Mouse (Mus musculus) heart, embryonic 11.5 days (tissue): ENCODE results near the gene Atp5g1. TPM values are rescaled to one million over a fixed set of nuclear protein-coding genes. Genes with fewer than 3 reads are reported as not detected.
A peak's percentile ranks its signal among the peaks of the same experiment; 100 is the strongest.

Experiments
- ATAC-seq: fragments of 200-750 bp; cut with Nextera tagmentation; replicated peaks from 2 replicates; pipeline ENCODE4 v1.8.0; 2017; ENCODE audit warnings: moderate library complexity; ENCODE audit not compliant: insufficient number of reproducible peaks, low FRiP score, low TSS enrichment
- H3K27ac ChIP-seq: fragments of 300-500 bp; sonication (generic); 2 replicates; pipeline ENCODE4 v1.5.1; 2014; ENCODE audit warnings: mild to moderate bottlenecking, low read depth, low read length
- H3K27me3 ChIP-seq: fragments of 300-500 bp; sonication (generic); 2 replicates; pipeline ENCODE4 v1.6.1; 2014; ENCODE audit warnings: mild to moderate bottlenecking, low read length, mixed read lengths; ENCODE audit not compliant: control insufficient read depth, insufficient read depth
- H3K36me3 ChIP-seq: fragments of 300-500 bp; sonication (generic); 2 replicates; pipeline ENCODE4 v1.6.1; 2014; ENCODE audit warnings: mild to moderate bottlenecking, low read length, moderate library complexity, mixed read lengths; ENCODE audit not compliant: control insufficient read depth, insufficient read depth
- H3K4me1 ChIP-seq: fragments of 300-500 bp; sonication (generic); 2 replicates; pipeline ENCODE4 v1.6.1; 2014; ENCODE audit warnings: low read length; ENCODE audit not compliant: control insufficient read depth, insufficient read depth
- H3K4me2 ChIP-seq: fragments of 300-500 bp; sonication (generic); 2 replicates; pipeline ENCODE4 v1.6.1; 2014; ENCODE audit warnings: mild to moderate bottlenecking, moderate library complexity
- H3K4me3 ChIP-seq: fragments of 300-500 bp; sonication (generic); 2 replicates; pipeline ENCODE4 v1.5.1; 2014; ENCODE audit warnings: low read depth, low read length
- H3K9ac ChIP-seq: fragments of 300-500 bp; sonication (generic); 2 replicates; pipeline ENCODE4 v1.6.1; 2014; ENCODE audit warnings: mild to moderate bottlenecking, low read depth, low read length, moderate library complexity
- H3K9me3 ChIP-seq: fragments of 300-500 bp; sonication (generic); replicated peaks from 2 replicates; pipeline ENCODE4 v1.6.1; 2016; ENCODE audit warnings: low read length; ENCODE audit not compliant: control insufficient read depth
- WGBS: fragments of 180-500 bp; shearing (Covaris S2); extraction: QIAGEN DNeasy Blood & Tissue Kit; methylation state at CpG from one replicate; pipeline ENCODE4 v1.1.7; 2014; ENCODE audit not compliant: insufficient replicate concordance; 5-methylcytosine and 5-hydroxymethylcytosine counted together
- polyA plus RNA-seq: library from polyadenylated mRNA; unstranded; fragments of >200 nt; fragmentation: Nextera tagmentation; extraction: Ambion mirVana; gene quantifications from 2 replicates; pipeline ENCODE4 v1.2.1, GENCODE M21; 2014

Gene Atp5g1
- polyA plus RNA-seq, 1 experiment from 2014 or later = 1,582 TPM

- ATAC-seq = no peak
- no peak overlapping the region for H3K4me2 ChIP-seq
- H3K9ac ChIP-seq = no peak overlapping the region
- H3K4me3 ChIP-seq = no peak overlapping the region
- H3K27ac ChIP-seq = no peak overlapping the region
- peaks cover 7% of the 10 kb centered on the region; the same call in 1 of the 2 replicates for H3K4me1 ChIP-seq
- no peaks in the 10 kb centered on the region for H3K27me3 ChIP-seq
- H3K9me3 ChIP-seq = no peaks in the 10 kb centered on the region
- H3K36me3 ChIP-seq = no peaks in the 10 kb centered on the region
- WGBS = 79% methylated on average over 3 of the region's 3 CpGs
Measured at GRCm38 (mm10) chr11:96030571-96030970, 44.9 kb downstream of the Atp5g1 start.

GRCm38 (mm10) chr11:96028130-96028529 lies 47.3 kb downstream of the Atp5g1 start:
- Histone ChIP-seq H3K4me2 (no peak overlapping the region), H3K27me3 (no peaks in the 10 kb centered on the region), H3K36me3 (no peaks in the 10 kb centered on the region), H3K27ac (no peak overlapping the region), H3K4me1 (no peaks in the 10 kb centered on the region), H3K9ac (no peak overlapping the region), H3K4me3 (no peak overlapping the region), H3K9me3 (no peaks in the 10 kb centered on the region)
- 41% methylated on average over 5 of the region's 5 CpGs for WGBS
- no peak for ATAC-seq

DNA sequence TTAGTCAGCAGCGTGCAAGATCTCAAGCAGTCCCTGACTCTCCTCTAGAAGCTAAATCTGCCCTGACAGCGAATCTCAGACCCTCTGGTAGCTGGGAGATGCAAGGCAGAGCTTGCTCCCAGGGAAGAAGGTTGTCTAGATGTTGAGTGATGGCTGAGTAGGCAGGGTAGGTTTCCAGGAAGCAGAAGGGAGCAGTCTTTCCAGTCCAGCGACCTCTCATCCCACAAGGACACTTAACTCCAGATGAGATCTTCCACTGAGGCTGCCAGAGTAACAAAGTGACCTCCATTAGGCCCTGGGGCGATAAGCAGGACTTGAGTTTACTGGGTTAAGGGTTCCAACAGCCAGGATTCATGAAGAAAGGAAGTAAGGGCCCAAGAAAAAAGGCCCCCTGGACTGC lies 54.8 kb downstream of the Atp5g1 start:
- 51% methylated on average over 4 of the region's 4 CpGs for WGBS
- Histone ChIP-seq H3K4me2 (no peak overlapping the region), H3K9me3 (no peaks in the 10 kb centered on the region), H3K27me3 (no peaks in the 10 kb centered on the region), H3K4me3 (no peak overlapping the region), H3K27ac (peak overlapping the region; percentile 22; the same call in 1 of the 2 replicates), H3K36me3 (no peaks in the 10 kb centered on the region), H3K9ac (no peak overlapping the region), H3K4me1 (peaks cover 11% of the 10 kb centered on the region)
- no peak for ATAC-seq

Other genes starting within 250 kb of the Atp5g1 start
- gene Gngt2, start 238.5 kb downstream of the Atp5g1 start, polyA plus RNA-seq = 43.1 and 44.6 TPM in 2 replicates
- 11.5 and 21.1 TPM in 2 replicates for gene Abi3, start 233.2 kb downstream of the Atp5g1 start, polyA plus RNA-seq
- gene B4galnt2, start 160.8 kb downstream of the Atp5g1 start, polyA plus RNA-seq = 0.11 TPM in 1 of 2 replicates, not detected in the other
- 50.0 and 51.5 TPM in 2 replicates for gene Igf2bp1, start 69.7 kb downstream of the Atp5g1 start, polyA plus RNA-seq
- not detected in 2 replicates for gene Gip, start 51.1 kb downstream of the Atp5g1 start, polyA plus RNA-seq
- 27.1 and 31.3 TPM in 2 replicates for gene Snf8, start 40.8 kb downstream of the Atp5g1 start, polyA plus RNA-seq
- gene Ube2z, start 10.3 kb downstream of the Atp5g1 start, polyA plus RNA-seq = 23.0 and 33.1 TPM in 2 replicates
- gene Calcoco2, start 36.3 kb upstream of the Atp5g1 start, polyA plus RNA-seq = not detected in 2 replicates
- not detected in 2 replicates for gene Ttll6, start 58.1 kb upstream of the Atp5g1 start, polyA plus RNA-seq
- gene Hoxb13, start 118.6 kb upstream of the Atp5g1 start, polyA plus RNA-seq = not detected in 2 replicates
- 0.09 TPM in 1 of 2 replicates, not detected in the other for gene Hoxb9, start 195.8 kb upstream of the Atp5g1 start, polyA plus RNA-seq
- 0.06 TPM in 1 of 2 replicates, not detected in the other for gene Hoxb8, start 206.2 kb upstream of the Atp5g1 start, polyA plus RNA-seq
- 0.28 and 0.31 TPM in 2 replicates for gene Hoxb7, start 211.0 kb upstream of the Atp5g1 start, polyA plus RNA-seq
- gene Hoxb6, start 216.8 kb upstream of the Atp5g1 start, polyA plus RNA-seq = 0.32 and 0.90 TPM in 2 replicates
- 0.65 and 2.4 TPM in 2 replicates for gene Hoxb5, start 227.7 kb upstream of the Atp5g1 start, polyA plus RNA-seq
- gene Hoxb4, start 242.6 kb upstream of the Atp5g1 start, polyA plus RNA-seq = 0.21 and 0.77 TPM in 2 replicates
- gene Hoxb3, start 247.7 kb upstream of the Atp5g1 start, polyA plus RNA-seq = 0.74 and 1.0 TPM in 2 replicates